Mouse (Mus musculus) left cerebral cortex, postnatal 4 days (tissue): ENCODE measurements around the gene Cib4. TPM values are rescaled to one million over a fixed set of nuclear protein-coding genes. Genes with fewer than 3 reads are reported as not detected.

Source experiments
- DNase-seq: peaks from one replicate; pipeline ENCODE4 v3.0.0-alpha.2; 2022
- intact Hi-C: fragments of 180-260 bp; cut with DNase I; formaldehyde crosslinking; loops from one replicate; pipeline ENCODE4 v1.15.1; 2025
- total RNA-seq, 2 experiments: library from RNA; stranded (reverse); gene quantifications; 2 replicates each; pipeline ENCODE4 v1.2.3; 2021

The Cib4 gene
- total RNA-seq, 2 experiments from 2014 or later: not detected

- intact Hi-C loops: loop anchor here (5.0 kb wide), 1 partner anchor 123 kb away; no protein-coding TSS in a partner anchor
- peak; percentile 48 for DNase-seq
Observed at GRCm38 (mm10) chr5:30519494-30519893, 26.1 kb downstream of the Cib4 start.

DNA sequence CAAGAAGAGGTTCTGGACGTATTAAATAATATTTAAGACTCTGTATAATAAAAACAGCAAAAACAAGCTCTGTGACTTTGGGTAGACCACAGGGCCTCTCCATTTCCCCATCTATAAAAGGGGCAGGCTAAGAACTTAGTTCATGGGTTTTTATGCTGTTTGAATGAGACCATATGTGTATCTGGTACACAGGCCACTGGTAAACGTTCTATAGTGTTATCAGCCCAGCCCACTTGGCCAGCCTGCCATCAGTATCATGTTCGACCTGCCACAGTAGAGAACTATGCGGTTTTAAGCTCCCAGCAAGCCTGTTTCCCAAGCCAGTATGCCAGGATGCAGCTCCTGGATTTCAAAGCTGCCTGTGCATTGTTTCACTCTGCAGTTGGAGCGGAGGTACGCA is 27.1 kb downstream of the Cib4 start:
- intact Hi-C loops: loop anchor here (5.0 kb wide), 1 partner anchor 124 kb away; no protein-coding TSS in a partner anchor
- no peak for DNase-seq

DNA sequence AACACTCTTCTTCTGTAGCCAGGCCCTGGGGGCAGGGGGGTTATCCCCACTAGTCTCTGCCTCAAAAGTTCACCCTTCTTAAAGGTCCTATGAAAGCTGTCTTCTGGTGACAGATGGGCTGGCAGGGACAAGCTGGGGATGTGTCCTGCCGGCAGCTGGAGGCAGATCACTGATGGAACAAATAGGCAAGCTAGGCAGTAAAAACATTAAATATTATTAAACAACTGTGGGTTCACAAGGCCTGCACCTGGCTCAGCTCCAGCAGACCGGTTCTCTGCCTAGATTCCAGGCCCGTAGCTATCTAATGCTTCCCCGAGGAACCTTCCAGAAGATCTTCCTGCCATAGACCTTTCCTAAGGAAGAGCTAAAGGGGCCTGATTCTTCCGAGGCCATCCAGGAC is 27.5 kb downstream of the Cib4 start:
- intact Hi-C loops: loop anchor here (5.0 kb wide), 1 partner anchor 124 kb away; no protein-coding TSS in a partner anchor
- DNase-seq: no peak

GRCm38 (mm10) chr5:30516376-30516775 is 29.3 kb downstream of the Cib4 start:
- DNase-seq: peak; percentile 48
- intact Hi-C loops: loop anchor here (5.0 kb wide), 1 partner anchor 126 kb away; no protein-coding TSS in a partner anchor

GRCm38 (mm10) chr5:30513111-30513510 is 32.5 kb downstream of the Cib4 start:
- intact Hi-C loops: no loop called here

DNA sequence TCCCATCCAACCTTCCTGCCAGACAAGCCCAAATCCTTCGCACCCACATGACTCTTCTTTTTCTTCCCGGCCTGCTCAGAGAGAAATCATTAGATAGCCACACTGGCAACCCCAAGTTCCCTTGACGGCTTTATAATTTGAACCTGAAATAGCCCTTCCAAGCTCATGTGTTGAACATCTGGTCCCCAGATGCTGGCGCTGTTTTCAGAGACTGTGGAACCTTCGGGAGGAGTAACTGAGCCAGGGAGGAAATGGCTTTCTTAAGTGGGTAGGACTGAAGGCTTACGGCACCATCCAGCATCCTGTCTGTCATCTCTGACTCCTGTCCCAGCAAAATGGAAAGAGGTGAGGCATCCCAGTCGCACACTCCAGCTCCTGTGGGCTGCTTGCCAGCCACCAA is 48.3 kb downstream of the Cib4 start:
- DNase-seq: no peak
- intact Hi-C loops: no loop called here

More at GRCm38 (mm10) chr5:30513111-30513510, 32.5 kb downstream of the Cib4 start:
- DNase-seq: no peak

GRCm38 (mm10) chr5:30496821-30497220 is 48.8 kb downstream of the Cib4 start:
- intact Hi-C loops: no loop called here

GRCm38 (mm10) chr5:30495288-30495687 is 50.3 kb downstream of the Cib4 start:
- no peak for DNase-seq
- intact Hi-C loops: no loop called here

More at GRCm38 (mm10) chr5:30496821-30497220, 48.8 kb downstream of the Cib4 start:
- no peak for DNase-seq

- intact Hi-C loops: no loop called here
- DNase-seq: no peak
Observed at GRCm38 (mm10) chr5:30494606-30495005, 51.0 kb downstream of the Cib4 start.

GRCm38 (mm10) chr5:30493723-30494122 is 51.9 kb downstream of the Cib4 start:
- no peak for DNase-seq
- intact Hi-C loops: no loop called here

DNA sequence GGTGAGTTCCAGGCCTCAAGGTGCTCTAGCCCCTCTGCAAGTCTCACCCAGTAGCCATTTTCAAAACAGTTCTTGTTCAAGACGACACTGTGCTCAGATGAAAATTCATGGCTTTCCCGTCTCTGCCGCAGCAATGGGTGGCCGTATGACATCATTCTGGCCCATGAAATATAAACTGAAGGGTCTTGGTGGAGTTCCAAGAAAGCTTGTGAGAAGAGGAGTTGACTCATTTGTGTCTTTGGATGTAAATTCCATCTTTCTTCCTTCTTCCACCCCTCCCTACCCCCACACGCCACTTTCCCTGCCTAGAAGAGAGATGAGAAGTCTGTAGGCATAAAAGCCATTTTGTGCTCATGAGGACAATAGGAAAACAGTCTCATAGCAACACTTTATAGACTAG is 54.8 kb downstream of the Cib4 start:
- DNase-seq: no peak
- intact Hi-C loops: no loop called here

DNA sequence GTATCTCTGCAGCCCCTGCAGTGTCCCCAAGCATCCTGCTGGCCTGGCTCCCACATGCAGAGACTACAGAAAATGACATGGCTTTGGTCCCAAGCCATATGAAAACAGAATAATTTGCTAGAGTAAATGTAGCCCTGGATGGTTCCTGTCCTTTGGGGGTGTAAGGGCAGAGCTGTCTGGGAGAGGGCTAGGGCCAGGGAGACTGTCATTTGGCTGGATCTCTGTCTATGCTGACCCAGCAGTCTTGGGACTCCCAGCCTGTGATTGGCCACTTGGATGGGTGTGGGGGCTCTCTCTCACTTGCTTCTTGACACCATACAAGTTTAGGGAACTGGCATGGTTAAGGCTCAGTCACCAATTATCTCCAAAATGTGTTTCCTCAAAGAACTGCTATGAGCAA is 55.4 kb downstream of the Cib4 start:
- intact Hi-C loops: no loop called here
- DNase-seq: no peak

DNA sequence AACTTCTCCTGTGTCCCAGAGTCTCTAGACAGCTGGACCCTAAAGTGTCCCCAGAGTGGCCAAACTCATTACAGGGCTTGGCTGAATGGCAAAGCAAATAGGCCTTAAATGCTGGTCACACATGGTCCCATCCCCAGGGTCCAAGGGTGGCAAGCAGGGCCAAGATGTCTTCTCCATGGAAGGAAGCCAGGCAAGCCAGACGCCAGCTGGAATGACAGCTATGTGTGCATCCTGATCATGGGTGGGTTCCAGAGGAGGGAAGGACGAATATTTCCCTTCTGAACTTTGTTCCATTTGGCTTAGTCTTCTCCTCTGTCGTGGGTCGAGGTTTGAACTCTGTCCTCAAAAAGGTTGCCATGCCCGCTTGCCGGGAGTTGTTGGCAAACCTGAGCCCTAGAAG is 60.5 kb downstream of the Cib4 start:
- intact Hi-C loops: no loop called here
- peak; percentile 82 for DNase-seq

DNA sequence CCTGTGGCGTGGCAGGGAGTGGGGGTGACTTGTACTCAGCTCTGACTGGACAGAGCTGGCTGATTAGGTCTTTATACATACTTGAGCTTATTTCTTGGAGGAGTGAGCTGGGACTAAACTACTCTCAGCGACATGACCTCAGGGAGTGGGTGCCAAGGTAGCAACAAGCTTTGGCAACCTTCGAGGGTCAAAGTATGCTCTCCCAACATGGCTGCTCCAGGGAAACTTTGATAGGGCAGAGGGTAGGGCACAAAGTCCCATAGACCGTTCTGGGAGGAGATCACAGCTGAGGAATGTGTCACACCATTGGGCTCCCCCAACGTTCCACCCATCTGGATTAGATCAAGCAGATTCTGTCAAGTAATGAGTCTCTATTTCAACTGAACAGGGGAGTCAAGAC is 61.0 kb downstream of the Cib4 start:
- no peak for DNase-seq
- intact Hi-C loops: no loop called here

GRCm38 (mm10) chr5:30483533-30483932 is 62.1 kb downstream of the Cib4 start:
- DNase-seq: no peak

DNA sequence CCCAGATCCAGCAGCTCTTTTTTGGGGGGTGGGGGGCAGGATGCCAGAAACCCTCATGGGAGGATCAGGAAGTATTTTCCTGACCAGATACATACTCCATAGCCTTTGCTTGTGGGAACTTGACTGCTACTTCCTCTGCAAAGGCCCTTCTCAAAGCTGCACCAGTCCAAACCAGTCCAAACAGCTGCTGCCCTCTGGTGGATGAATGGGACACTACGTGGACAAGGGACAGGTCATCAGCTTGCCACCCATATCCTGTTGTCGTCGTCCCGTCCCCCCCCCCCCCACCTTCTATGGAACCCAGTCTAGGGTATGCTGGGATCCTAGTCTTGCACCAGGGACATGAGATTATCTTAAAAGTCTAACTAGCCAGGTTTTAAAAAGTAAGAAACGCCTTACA is 63.3 kb downstream of the Cib4 start:
- DNase-seq: peak; percentile 82
- intact Hi-C loops: no loop called here

More at GRCm38 (mm10) chr5:30483533-30483932, 62.1 kb downstream of the Cib4 start:
- intact Hi-C loops: no loop called here

GRCm38 (mm10) chr5:30476534-30476933 is 69.1 kb downstream of the Cib4 start:
- intact Hi-C loops: no loop called here
- no peak for DNase-seq

DNA sequence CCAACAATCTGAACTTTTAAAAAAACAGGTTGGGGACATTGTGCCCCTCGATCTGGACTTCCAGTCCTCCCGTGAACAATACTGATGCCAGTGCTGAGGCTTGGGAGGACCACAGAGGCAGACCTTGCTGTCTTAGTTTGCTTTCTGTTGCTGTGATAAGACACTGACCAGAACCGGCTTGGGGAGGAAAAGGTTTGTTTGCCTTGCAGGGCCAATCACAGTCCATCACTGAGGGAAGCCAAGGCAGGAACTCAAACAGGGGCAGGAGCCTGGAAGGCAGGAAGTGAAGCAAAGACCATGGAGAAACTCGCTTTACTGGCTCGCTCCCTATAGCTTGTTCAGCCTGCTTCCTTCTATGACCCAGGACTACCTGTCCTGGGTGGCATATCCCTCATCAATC is 73.5 kb downstream of the Cib4 start:
- intact Hi-C loops: no loop called here

DNA sequence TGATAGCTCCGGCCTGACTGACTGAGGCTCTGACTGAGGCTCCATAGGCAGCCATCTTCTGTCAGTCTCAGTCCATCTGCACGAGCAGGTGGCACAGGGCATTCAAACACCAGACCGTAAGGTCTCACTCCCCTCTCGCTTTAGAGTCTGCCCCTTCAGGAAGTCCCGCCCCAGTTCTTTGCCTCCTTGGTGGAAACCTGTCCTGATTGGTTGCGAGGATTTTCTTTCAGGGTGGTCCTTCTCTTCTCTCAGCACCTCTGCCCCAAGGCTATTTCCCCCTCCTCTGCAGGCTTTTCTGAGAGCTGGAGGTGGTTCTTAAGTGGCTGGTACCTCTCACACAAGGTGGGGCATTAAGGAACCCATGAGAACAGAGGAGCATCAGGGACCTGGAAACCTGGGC is 75.2 kb downstream of the Cib4 start:
- no peak for DNase-seq
- intact Hi-C loops: no loop called here

More for the DNA sequence above, 73.5 kb downstream of the Cib4 start:
- DNase-seq: no peak

GRCm38 (mm10) chr5:30466315-30466714 is 79.3 kb downstream of the Cib4 start:
- DNase-seq: no peak
- intact Hi-C loops: no loop called here

DNA sequence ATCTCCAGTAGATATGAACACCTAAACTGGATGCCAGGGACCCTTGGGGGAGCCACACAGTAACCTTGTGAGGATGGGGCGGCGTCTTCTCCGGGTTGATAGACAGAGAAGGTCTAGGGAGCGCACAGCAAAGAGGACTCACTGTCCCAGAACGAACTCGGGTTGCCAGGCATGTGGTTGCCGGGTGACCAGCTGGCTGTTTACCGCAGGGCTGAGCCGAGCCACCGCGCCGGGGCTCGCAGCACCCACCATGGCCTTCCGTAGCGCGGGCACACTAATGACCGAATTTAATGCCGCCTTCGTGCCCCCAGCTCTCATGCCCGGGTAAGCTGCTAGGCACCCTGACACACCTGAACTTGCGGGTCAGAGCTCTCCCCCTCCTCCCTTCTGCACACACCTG is 79.8 kb downstream of the Cib4 start, which contains the start of gene 1700001C02Rik:
Gene 1700001C02Rik (plus strand): TSS at position 187 of the 400 bp plus-strand sequence.
- DNase-seq: peak; percentile 43
- intact Hi-C loops: no loop called here

- DNase-seq: peak; percentile 64
- intact Hi-C loops: no loop called here
Observed at GRCm38 (mm10) chr5:30461821-30462220, 83.8 kb downstream of the Cib4 start, which contains the start of gene Otof. TSS of gene Otof (minus strand) at chr5:30461932.

- intact Hi-C loops: no loop called here
- peak; percentile 46 for DNase-seq
Observed at GRCm38 (mm10) chr5:30460155-30460554, 85.5 kb downstream of the Cib4 start.
